Mouse (Mus musculus) hindbrain, postnatal 0 days (tissue): ENCODE measurements at regions not wholly inside any gene's neighbourhood (a gene's known extent, or its start where the extent isn't known, plus 50 kb on each side); places are given as distances from the start of the nearest gene placed in this dataset.
"Not testable (repeated sequence)": the region's sequence is repeated elsewhere in the genome, so short reads cannot be mapped to it uniquely, and the experiment has no call there.

Experiments
- ATAC-seq: fragments of 200-750 bp; cut with Nextera tagmentation; 2 replicates; pipeline ENCODE4 v1.8.0; 2017; ENCODE audit warnings: mild to moderate bottlenecking, moderate TSS enrichment, moderate library complexity
- DNase-seq: peaks from one replicate; pipeline ENCODE4 v3.0.0-alpha.2; 2015; ENCODE audit warnings: low spot score
- H3K27ac ChIP-seq: fragments of 300-500 bp; sonication (generic); 2 replicates; pipeline ENCODE4 v1.5.1; 2014; ENCODE audit warnings: mild to moderate bottlenecking
- H3K27me3 ChIP-seq: fragments of 300-500 bp; sonication (generic); 2 replicates; pipeline ENCODE4 v1.6.1; 2014; ENCODE audit warnings: low read length, mixed read lengths; ENCODE audit not compliant: insufficient read depth
- H3K36me3 ChIP-seq: fragments of 300-500 bp; sonication (generic); 2 replicates; pipeline ENCODE4 v1.6.1; 2014; ENCODE audit warnings: low read length, mixed read lengths; ENCODE audit not compliant: insufficient read depth
- H3K4me1 ChIP-seq: fragments of 300-500 bp; sonication (generic); 2 replicates; pipeline ENCODE4 v1.6.1; 2014; ENCODE audit warnings: antibody characterized with exemption, low read length, mixed read lengths; ENCODE audit not compliant: insufficient read depth
- H3K4me2 ChIP-seq: fragments of 300-500 bp; sonication (generic); 2 replicates; pipeline ENCODE4 v1.6.1; 2014; ENCODE audit warnings: low read depth, mild to moderate bottlenecking, low read length, moderate library complexity, mixed read lengths
- H3K4me3 ChIP-seq: fragments of 300-500 bp; sonication (generic); 2 replicates; pipeline ENCODE4 v1.5.1; 2014; ENCODE audit warnings: low read length
- H3K9ac ChIP-seq: fragments of 300-500 bp; sonication (generic); replicated peaks from 2 replicates; pipeline ENCODE4 v1.6.1; 2014; ENCODE audit warnings: mild to moderate bottlenecking, low read length, moderate library complexity, mixed read lengths
- H3K9me3 ChIP-seq: fragments of 300-500 bp; sonication (generic); 2 replicates; pipeline ENCODE4 v1.6.1; 2016; ENCODE audit warnings: low read length, mixed read lengths
- CTCF ChIP-seq: IDR thresholded peaks from 2 replicates; pipeline ENCODE4 v1.5.1; 2016; ENCODE audit warnings: antibody characterized with exemption, control low read depth, low read depth
- WGBS: fragments of 180-500 bp; shearing (Covaris S2); extraction: QIAGEN DNeasy Blood & Tissue Kit; methylation state at CpG from one replicate; pipeline ENCODE4 v1.1.7; 2014; 5-methylcytosine and 5-hydroxymethylcytosine counted together

DNA sequence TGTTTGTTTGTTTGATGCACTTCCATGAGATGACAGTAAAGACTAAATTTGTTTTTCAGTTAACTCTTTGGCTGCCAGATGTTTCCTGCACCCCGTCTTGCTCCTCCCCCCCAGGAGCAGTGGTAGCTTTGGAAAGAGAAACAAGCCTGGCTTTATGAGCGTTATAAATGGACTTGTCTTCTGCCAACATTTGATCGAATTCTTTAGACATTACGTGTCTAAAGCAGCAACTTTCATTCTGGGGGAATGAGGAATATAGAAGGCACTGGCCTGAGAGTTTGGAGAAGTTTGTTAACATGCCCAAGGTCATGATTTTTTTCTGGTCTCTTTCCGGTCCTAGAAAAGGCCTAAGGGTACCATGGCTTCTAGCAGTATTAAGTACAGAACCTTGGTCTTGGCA lies 148.8 kb upstream of the Fbxl4 start:
- H3K4me2 ChIP-seq, result no peak overlapping the region
- H3K27ac ChIP-seq, result no peak overlapping the region
- H3K27me3 ChIP-seq, result no peaks in the 10 kb centered on the region
- WGBS, result 78% methylated on average over 5 of the region's 5 CpGs
- no peak for TF ChIP-seq CTCF
- no peak overlapping the region for H3K9ac ChIP-seq
- no peaks in the 10 kb centered on the region for H3K36me3 ChIP-seq
- H3K9me3 ChIP-seq, result no peaks in the 10 kb centered on the region
- H3K4me3 ChIP-seq, result no peak overlapping the region
- DNase-seq (no peak), ATAC-seq (no peak)
- H3K4me1 ChIP-seq, result no peaks in the 10 kb centered on the region

GRCm38 (mm10) chr4:22237640-22238039 lies 119.7 kb upstream of the Fbxl4 start:
- Histone ChIP-seq H3K4me2 (no peak overlapping the region), H3K4me3 (no peak overlapping the region), H3K36me3 (no peaks in the 10 kb centered on the region), H3K4me1 (no peaks in the 10 kb centered on the region), H3K9ac (no peak overlapping the region), H3K27ac (no peak overlapping the region), H3K27me3 (no peaks in the 10 kb centered on the region), H3K9me3 (no peaks in the 10 kb centered on the region)
- ATAC-seq, result no peak
- no peak for TF ChIP-seq CTCF
- 77% methylated on average over 3 of the region's 3 CpGs for WGBS
- no peak for DNase-seq

- H3K9ac ChIP-seq, H3K36me3 ChIP-seq, H3K4me1 ChIP-seq, H3K4me3 ChIP-seq, DNase-seq, H3K4me2 ChIP-seq, H3K27ac ChIP-seq, ATAC-seq, H3K27me3 ChIP-seq, H3K9me3 ChIP-seq: not testable (repeated sequence)
- 30% methylated on average over 1 of the region's 1 CpGs for WGBS
Measured at GRCm38 (mm10) chr4:22250276-22250675, 107.1 kb upstream of the Fbxl4 start.

DNA sequence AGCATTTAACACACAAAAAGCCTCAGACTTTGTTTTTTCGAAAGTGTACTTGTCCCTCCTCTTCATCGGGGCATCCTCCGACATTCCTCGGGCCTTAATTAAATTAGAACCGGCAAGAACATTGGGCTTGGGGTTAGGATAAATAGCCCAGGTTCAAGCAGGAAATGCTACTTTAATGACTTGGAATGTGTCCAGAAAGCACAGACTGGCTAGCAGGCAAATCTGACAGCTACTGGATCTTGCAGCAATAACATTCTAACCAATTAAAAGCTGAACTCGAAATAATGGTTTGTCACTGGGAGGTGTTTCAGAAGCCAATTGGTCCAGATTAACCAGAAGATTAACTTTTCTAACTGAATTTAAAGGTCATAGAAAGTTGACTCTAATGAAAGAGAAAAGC lies 93.4 kb upstream of the Fbxl4 start:
- no peaks in the 10 kb centered on the region for H3K4me1 ChIP-seq
- H3K9ac ChIP-seq, result no peak overlapping the region
- no peak overlapping the region for H3K27ac ChIP-seq
- no peaks in the 10 kb centered on the region for H3K36me3 ChIP-seq
- no peak overlapping the region for H3K4me3 ChIP-seq
- WGBS, result 30% methylated on average over 6 of the region's 6 CpGs
- no peaks in the 10 kb centered on the region for H3K9me3 ChIP-seq
- no peak for TF ChIP-seq CTCF
- no peaks in the 10 kb centered on the region for H3K27me3 ChIP-seq
- DNase-seq (peak; percentile 58), ATAC-seq (no peak)
- H3K4me2 ChIP-seq, result no peak overlapping the region

DNA sequence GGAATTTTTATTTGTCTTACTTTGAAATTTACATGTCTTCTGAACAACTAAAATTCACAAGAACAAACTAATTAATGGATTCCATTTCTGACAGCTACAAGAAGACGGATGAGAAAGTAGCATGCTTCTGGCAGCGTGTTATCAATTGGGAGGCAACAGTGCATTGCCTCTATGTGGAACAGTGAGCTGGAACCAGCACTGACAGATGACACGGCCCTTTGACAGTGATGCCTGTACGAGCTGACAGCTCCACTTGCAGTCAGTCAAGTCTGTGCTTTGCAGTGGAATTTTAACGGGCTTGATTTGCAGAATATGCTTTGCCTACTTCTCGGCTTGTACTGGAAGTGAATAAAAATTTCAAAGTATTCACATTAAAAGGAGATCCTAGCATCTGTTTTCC lies 88.3 kb upstream of the Fbxl4 start:
- Histone ChIP-seq H3K4me3 (no peak overlapping the region), H3K36me3 (no peaks in the 10 kb centered on the region), H3K4me1 (no peaks in the 10 kb centered on the region), H3K9me3 (no peaks in the 10 kb centered on the region), H3K27ac (no peak overlapping the region), H3K4me2 (no peak overlapping the region), H3K9ac (no peak overlapping the region), H3K27me3 (no peaks in the 10 kb centered on the region)
- WGBS, result 49% methylated on average over 6 of the region's 6 CpGs
- TF ChIP-seq CTCF, result no peak
- peak; percentile 56; the same call in 1 of the 2 replicates for ATAC-seq
- peak; percentile 12 for DNase-seq

DNA sequence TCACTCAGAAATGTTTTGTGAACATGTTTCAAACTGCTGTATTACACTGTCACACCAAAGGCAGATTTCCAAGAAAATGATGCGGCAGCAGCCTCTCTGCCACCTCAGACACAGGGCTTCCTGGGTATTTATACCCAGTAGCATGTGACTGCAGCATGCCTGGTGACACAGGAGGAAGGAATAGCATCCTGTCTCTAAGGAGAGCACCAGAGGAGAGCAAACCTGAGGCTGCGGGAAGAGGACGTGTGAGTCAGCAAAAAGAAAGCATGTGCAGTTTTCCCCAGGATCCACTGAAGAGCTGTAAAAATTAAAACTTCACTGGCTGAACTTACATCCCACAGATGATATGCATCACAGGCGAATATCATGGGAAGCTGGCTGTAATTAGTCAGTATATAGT lies 83.2 kb upstream of the Fbxl4 start:
- no peak overlapping the region for H3K27ac ChIP-seq
- ATAC-seq, result no peak

DNA sequence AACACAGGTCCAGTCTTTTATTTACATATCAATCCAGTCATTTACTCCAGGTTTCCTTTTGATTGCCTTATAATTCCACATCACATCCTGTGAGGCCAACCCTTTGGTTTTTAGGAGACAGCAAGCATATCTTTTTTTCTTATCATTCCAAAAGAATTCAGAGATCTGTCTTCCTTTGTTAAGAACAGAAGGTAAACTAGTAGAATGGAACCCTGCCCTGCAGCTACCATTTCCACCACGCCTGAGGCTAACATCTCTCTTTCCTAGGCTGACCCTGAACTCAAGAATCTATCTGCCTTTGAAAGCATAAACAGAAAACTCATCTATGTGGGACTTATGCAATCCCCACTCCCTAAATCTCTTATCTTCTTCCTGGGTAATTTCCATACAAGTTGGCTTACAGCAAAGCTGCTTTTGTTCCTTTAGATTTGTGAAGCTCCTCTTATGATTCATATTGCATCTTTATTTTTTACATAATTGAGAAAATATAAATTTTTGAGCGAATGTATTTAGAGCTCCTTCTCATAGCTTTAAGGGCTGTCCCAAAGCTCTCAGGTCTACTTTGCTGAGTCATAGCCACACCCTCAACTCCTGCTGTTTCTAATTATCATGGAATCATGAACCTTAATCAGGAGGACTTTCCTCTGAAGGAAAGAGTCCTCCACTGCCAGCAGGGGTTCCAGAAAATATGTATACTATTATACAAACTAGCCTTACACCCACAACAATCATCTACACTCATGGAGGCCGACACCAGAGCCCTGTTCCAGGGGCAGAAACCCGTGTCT lies 74.6 kb upstream of the Fbxl4 start:
- Histone ChIP-seq H3K36me3 (no peaks in the 10 kb centered on the region), H3K9ac (no peak overlapping the region), H3K4me3 (no peak overlapping the region), H3K9me3 (no peaks in the 10 kb centered on the region), H3K4me1 (no peaks in the 10 kb centered on the region), H3K27ac (no peak overlapping the region), H3K4me2 (no peak overlapping the region), H3K27me3 (no peaks in the 10 kb centered on the region)
- DNase-seq (no peak), ATAC-seq (no peak)
- 73% methylated on average over 4 of the region's 4 CpGs for WGBS
- TF ChIP-seq CTCF, result no peak

More for the DNA sequence above, 83.2 kb upstream of the Fbxl4 start:
- Histone ChIP-seq H3K9ac (no peak overlapping the region), H3K27me3 (no peaks in the 10 kb centered on the region), H3K9me3 (no peaks in the 10 kb centered on the region), H3K4me3 (no peak overlapping the region), H3K4me1 (no peaks in the 10 kb centered on the region), H3K4me2 (no peak overlapping the region), H3K36me3 (no peaks in the 10 kb centered on the region)
- TF ChIP-seq CTCF, result no peak
- no peak for DNase-seq
- 67% methylated on average over 4 of the region's 4 CpGs for WGBS
